Mouse (Mus musculus): ENCODE results near the gene Gemin4. TPM values are rescaled to one million over a fixed set of nuclear protein-coding genes. Genes with fewer than 3 reads are reported as not detected.
"Not testable (repeated sequence)": the region's sequence is repeated elsewhere in the genome, so short reads cannot be mapped to it uniquely, and the experiment has no call there.

Gene Gemin4
- polyA plus RNA-seq, 1 experiment = 3.7 TPM

- H3K4me3 ChIP-seq (ENCODE audit: low read depth, low read length) = peak overlapping the region; percentile 85
Observed at GRCm38 (mm10) chr11:76216681-76217389, 629 bp downstream of the Gemin4 start.

DNA sequence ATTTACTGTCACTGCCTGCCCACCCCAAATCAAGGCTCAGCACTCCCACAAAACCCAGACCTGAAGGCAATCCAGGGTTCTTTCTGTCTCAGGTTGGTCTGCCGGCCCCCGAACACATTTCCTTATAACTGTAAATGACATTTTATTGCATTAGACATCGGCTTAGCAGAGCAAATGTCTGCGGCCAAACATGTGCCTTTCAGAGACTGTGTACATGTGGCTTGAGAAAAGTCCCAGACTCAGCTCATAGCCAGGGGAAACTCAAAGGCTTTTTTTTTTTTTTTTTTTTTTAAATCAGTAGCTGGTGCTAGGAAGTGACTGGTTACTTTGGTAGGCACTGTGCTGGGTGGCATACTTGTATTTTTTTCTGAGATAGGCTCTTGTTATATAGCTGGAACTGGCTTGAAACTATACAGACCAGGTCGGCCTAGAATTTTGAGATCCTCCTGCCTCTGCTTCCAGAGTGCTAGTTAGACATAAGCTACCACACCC lies 1.4 kb downstream of the Gemin4 start:
- H3K27ac ChIP-seq (ENCODE audit: insufficient read depth, low read depth, low read length) = peak overlapping the region; percentile 52
- H3K4me3 ChIP-seq (ENCODE audit: low read depth, low read length) = no peak overlapping the region
- WGBS = 43% methylated on average over 5 of the region's 5 CpGs
- no peaks in the 10 kb centered on the region for H3K27me3 ChIP-seq (ENCODE audit: control insufficient read depth, insufficient read depth, low read length)
- H3K4me1 ChIP-seq (ENCODE audit: control insufficient read depth, insufficient read depth, insufficient read length, low read length) = no peaks in the 10 kb centered on the region
- peaks cover 15% of the 10 kb centered on the region for H3K36me3 ChIP-seq (ENCODE audit: control insufficient read depth, insufficient read depth, low read length)
- TF ChIP-seq CTCF (IDR thresholded peaks at IDR 0.05; ENCODE audit: extremely low read depth, insufficient read length, insufficient replicate concordance, low read depth, low read length) = no peak
- TF ChIP-seq POLR2A (IDR thresholded peaks at IDR 0.05; ENCODE audit: low read depth, low read length) = no peak

More at GRCm38 (mm10) chr11:76216681-76217389, 629 bp downstream of the Gemin4 start:
- Histone ChIP-seq H3K36me3 (ENCODE audit: control insufficient read depth, insufficient read depth, low read length) (peaks cover 17% of the 10 kb centered on the region), H3K27me3 (ENCODE audit: control insufficient read depth, insufficient read depth, low read length) (no peaks in the 10 kb centered on the region), H3K27ac (ENCODE audit: insufficient read depth, low read depth, low read length) (peak overlapping the region; percentile 52), H3K4me1 (ENCODE audit: control insufficient read depth, insufficient read depth, insufficient read length, low read length) (no peaks in the 10 kb centered on the region)
- WGBS = 1% methylated on average over 33 of the region's 33 CpGs
- TF ChIP-seq CTCF (IDR thresholded peaks at IDR 0.05; ENCODE audit: extremely low read depth, insufficient read length, insufficient replicate concordance, low read depth, low read length) = no peak

DNA sequence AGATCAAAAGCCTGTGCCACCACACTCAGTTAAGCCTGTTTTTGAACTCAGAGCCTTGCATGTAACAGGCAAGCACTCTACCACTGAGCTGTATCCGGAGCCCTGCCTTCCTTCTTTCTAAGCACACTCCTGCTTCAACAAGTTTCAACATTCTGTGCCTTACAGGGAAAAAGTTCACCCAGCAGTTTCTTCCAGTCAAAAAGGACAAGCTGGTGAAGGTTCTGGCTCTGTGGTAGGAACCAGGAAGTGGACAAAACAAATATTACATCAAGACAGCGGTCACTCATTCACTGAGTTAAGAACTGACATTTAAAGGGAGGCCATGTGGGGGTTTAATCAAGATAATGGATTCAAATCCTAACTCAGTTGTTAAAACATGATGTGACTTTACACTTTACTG lies 2.5 kb downstream of the Gemin4 start:
- 60% methylated on average over 2 of the region's 2 CpGs for WGBS
- Histone ChIP-seq H3K27me3 (ENCODE audit: control insufficient read depth, insufficient read depth, low read length) (no peaks in the 10 kb centered on the region), H3K4me1 (ENCODE audit: control insufficient read depth, insufficient read depth, insufficient read length, low read length) (no peaks in the 10 kb centered on the region), H3K36me3 (ENCODE audit: control insufficient read depth, insufficient read depth, low read length) (peaks cover 14% of the 10 kb centered on the region; the same call in 1 of the 2 replicates), H3K4me3 (ENCODE audit: low read depth, low read length) (no peak overlapping the region), H3K27ac (ENCODE audit: insufficient read depth, low read depth, low read length) (no peak overlapping the region)
- no peak for TF ChIP-seq POLR2A (IDR thresholded peaks at IDR 0.05; ENCODE audit: low read depth, low read length)
- no peak for TF ChIP-seq CTCF (IDR thresholded peaks at IDR 0.05; ENCODE audit: extremely low read depth, insufficient read length, insufficient replicate concordance, low read depth, low read length)

GRCm38 (mm10) chr11:76213841-76214240 lies 3.6 kb downstream of the Gemin4 start:
- Histone ChIP-seq H3K4me1 (ENCODE audit: control insufficient read depth, insufficient read depth, insufficient read length, low read length) (no peaks in the 10 kb centered on the region), H3K36me3 (ENCODE audit: control insufficient read depth, insufficient read depth, low read length) (peaks cover 17% of the 10 kb centered on the region; the same call in 1 of the 2 replicates), H3K27me3 (ENCODE audit: control insufficient read depth, insufficient read depth, low read length) (no peaks in the 10 kb centered on the region), H3K27ac (ENCODE audit: insufficient read depth, low read depth, low read length) (no peak overlapping the region), H3K4me3 (ENCODE audit: low read depth, low read length) (no peak overlapping the region)
- no peak for TF ChIP-seq CTCF (IDR thresholded peaks at IDR 0.05; ENCODE audit: extremely low read depth, insufficient read length, insufficient replicate concordance, low read depth, low read length)
- no peak for TF ChIP-seq POLR2A (IDR thresholded peaks at IDR 0.05; ENCODE audit: low read depth, low read length)
- WGBS = 92% methylated on average over 5 of the region's 5 CpGs

- not testable (repeated sequence) for H3K27ac ChIP-seq (ENCODE audit: insufficient read depth, low read depth, low read length); H3K27me3 ChIP-seq (ENCODE audit: control insufficient read depth, insufficient read depth, low read length); H3K4me1 ChIP-seq (ENCODE audit: control insufficient read depth, insufficient read depth, insufficient read length, low read length); H3K4me3 ChIP-seq (ENCODE audit: low read depth, low read length)
- WGBS = 92% methylated on average over 5 of the region's 6 CpGs
- H3K36me3 ChIP-seq (ENCODE audit: control insufficient read depth, insufficient read depth, low read length) = peaks cover 19% of the 10 kb centered on the region; the same call in 1 of the 2 replicates
Observed at GRCm38 (mm10) chr11:76211595-76211994, 5.9 kb downstream of the Gemin4 start.

GRCm38 (mm10) chr11:76210228-76210985 lies 7.1 kb downstream of the Gemin4 start:
- no peak for TF ChIP-seq CTCF (IDR thresholded peaks at IDR 0.05; ENCODE audit: extremely low read depth, insufficient read length, insufficient replicate concordance, low read depth, low read length)
- TF ChIP-seq POLR2A (IDR thresholded peaks at IDR 0.05; ENCODE audit: low read depth, low read length) = no peak
- H3K4me1 ChIP-seq (ENCODE audit: control insufficient read depth, insufficient read depth, insufficient read length, low read length) = no peaks in the 10 kb centered on the region
- peaks cover 19% of the 10 kb centered on the region; the same call in 1 of the 2 replicates for H3K36me3 ChIP-seq (ENCODE audit: control insufficient read depth, insufficient read depth, low read length)
- H3K27me3 ChIP-seq (ENCODE audit: control insufficient read depth, insufficient read depth, low read length) = no peaks in the 10 kb centered on the region
- no peak overlapping the region for H3K4me3 ChIP-seq (ENCODE audit: low read depth, low read length)
- whole genome bisulfite sequencing = 72% methylated on average over 13 of the region's 13 CpGs
- no peak overlapping the region for H3K27ac ChIP-seq (ENCODE audit: insufficient read depth, low read depth, low read length)

- TF ChIP-seq POLR2A (IDR thresholded peaks at IDR 0.05; ENCODE audit: low read depth, low read length) (no peak), CTCF (IDR thresholded peaks at IDR 0.05; ENCODE audit: extremely low read depth, insufficient read length, insufficient replicate concordance, low read depth, low read length) (no peak)
- no peak overlapping the region for H3K4me3 ChIP-seq (ENCODE audit: low read depth, low read length)
- H3K27me3 ChIP-seq (ENCODE audit: control insufficient read depth, insufficient read depth, low read length) = no peaks in the 10 kb centered on the region
- H3K27ac ChIP-seq (ENCODE audit: insufficient read depth, low read depth, low read length) = no peak overlapping the region
- 82% methylated on average over 5 of the region's 5 CpGs for WGBS
- peaks cover 5% of the 10 kb centered on the region; the same call in 1 of the 2 replicates for H3K36me3 ChIP-seq (ENCODE audit: control insufficient read depth, insufficient read depth, low read length)
- H3K4me1 ChIP-seq (ENCODE audit: control insufficient read depth, insufficient read depth, insufficient read length, low read length) = no peaks in the 10 kb centered on the region; the same call in 1 of the 2 replicates
Observed at GRCm38 (mm10) chr11:76206793-76207192, 10.7 kb downstream of the Gemin4 start.
